ENCODE assay signal across 12 mouse cellular contexts in the genomic region with DNA sequence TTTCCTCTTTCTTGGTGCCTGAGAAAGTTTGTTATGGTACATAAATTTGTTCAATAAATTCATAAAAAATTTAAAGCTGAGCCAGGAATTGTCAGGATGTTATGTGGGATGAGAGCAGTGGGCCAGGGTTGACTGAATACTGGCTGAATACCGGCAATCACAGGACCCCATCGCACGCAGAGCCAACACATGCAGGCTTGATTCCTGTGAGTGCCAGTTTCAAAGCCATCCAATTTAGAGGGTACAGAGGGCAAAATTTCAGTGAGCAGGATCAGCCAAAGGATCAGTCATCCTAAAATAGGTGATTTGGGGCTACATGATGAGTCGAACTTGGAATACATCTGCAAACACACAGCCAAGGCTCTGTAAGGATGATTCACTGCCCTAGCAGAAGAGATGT.
"Had no signal": no experiment of that assay in that cellular context is flagged by ENCODE, and none has a peak within 500 bp of the region (broad histone marks: within the 10 kb centered on the region; RNA-seq: fewer than 3 reads in every experiment).

No protein-coding gene starts in this region.

- DNase-seq: left cerebral cortex, postnatal 4 days; liver; liver, embryonic 13.5 days; liver, postnatal 0 days; lung, adult 18-20 months; lung, adult 2 months; lung, embryonic 14.5 days; lung, postnatal 10 days; lung, postnatal 14 days; lung, postnatal 36 days; lung, postnatal 4 days; midbrain, embryonic 14.5 days had no signal
